Mouse (Mus musculus) heart, postnatal 36 days (tissue): Measurements from ENCODE around the gene Stoml2. TPM values are rescaled to one million over a fixed set of nuclear protein-coding genes. Genes with fewer than 3 reads are reported as not detected.

Experiments
- DNase-seq, 2 experiments: peaks; one replicate each; pipeline ENCODE4 v3.0.0; 2021 to 2022
- intact Hi-C: fragments of 180-260 bp; cut with DNase I; formaldehyde crosslinking; loops from one replicate; pipeline ENCODE4 v1.15.1; 2025
- total RNA-seq, 2 experiments: library from RNA; stranded (reverse); gene quantifications; 2 replicates each; pipeline ENCODE4 v1.2.3; 2021

Gene Stoml2
- 100 to 1,000 TPM; 108 to 115 TPM for total RNA-seq

GRCm38 (mm10) chr4:43031237-43031995 is at the start of gene Stoml2:
Gene Stoml2, minus strand, starts transcription at chr4:43031710.
- DNase-seq: peak; percentile 90
- intact Hi-C loops: no loop called here

GRCm38 (mm10) chr4:43078071-43078718 is 46.7 kb upstream of the Stoml2 start:
- DNase-seq: no peak
- intact Hi-C loops: no loop called here

GRCm38 (mm10) chr4:43074923-43075322 is 43.4 kb upstream of the Stoml2 start:
- no peak for DNase-seq
- intact Hi-C loops: no loop called here

GRCm38 (mm10) chr4:43065471-43065870 is 34.0 kb upstream of the Stoml2 start:
- intact Hi-C loops: no loop called here
- no peak for DNase-seq

- intact Hi-C loops: no loop called here
- no peak for DNase-seq
These were observed 28.8 kb upstream of the Stoml2 start for GRCm38 (mm10) chr4:43060286-43060685.

GRCm38 (mm10) chr4:43059697-43060096 is 28.2 kb upstream of the Stoml2 start:
- intact Hi-C loops: no loop called here
- DNase-seq: no peak

- intact Hi-C loops: no loop called here
- peak; percentile 88 to 89 for DNase-seq
These were observed 27.5 kb upstream of the Stoml2 start, which contains the start of gene Unc13b for GRCm38 (mm10) chr4:43058753-43059654. Gene Unc13b, plus strand, starts transcription at chr4:43058953.

- intact Hi-C loops: no loop called here
- DNase-seq: no peak
These were observed 26.9 kb upstream of the Stoml2 start for GRCm38 (mm10) chr4:43058392-43058752.

GRCm38 (mm10) chr4:43057654-43058053 is 26.1 kb upstream of the Stoml2 start:
- intact Hi-C loops: no loop called here
- DNase-seq: no peak

- peak; percentile 43 to 46 for DNase-seq
- intact Hi-C loops: no loop called here
These were observed 21.1 kb upstream of the Stoml2 start for GRCm38 (mm10) chr4:43052627-43053026.

GRCm38 (mm10) chr4:43047231-43047630 is 15.7 kb upstream of the Stoml2 start:
- DNase-seq: peak; percentile 63 to 66
- intact Hi-C loops: loop anchor here (1.0 to 2.0 kb wide), 4 partner anchors 68 to 514 kb away; no protein-coding TSS in a partner anchor

- intact Hi-C loops: loop anchor here (1.0 to 2.0 kb wide), 4 partner anchors 69 to 514 kb away; no protein-coding TSS in a partner anchor
- no peak for DNase-seq
These were observed 15.1 kb upstream of the Stoml2 start for GRCm38 (mm10) chr4:43046607-43047006.

- peak; percentile 97 to 99 for DNase-seq
- intact Hi-C loops: loop anchor here (2.0 kb wide), 2 partner anchors 199 to 515 kb away; no protein-coding TSS in a partner anchor
These were observed 14.3 kb upstream of the Stoml2 start, which contains the start of gene Fam214b for GRCm38 (mm10) chr4:43045659-43046302. Gene Fam214b, minus strand, starts transcription at chr4:43046220.

GRCm38 (mm10) chr4:43045285-43045658 is 13.8 kb upstream of the Stoml2 start:
- intact Hi-C loops: no loop called here
- no peak for DNase-seq

GRCm38 (mm10) chr4:43044673-43045072 is 13.2 kb upstream of the Stoml2 start:
- peak; percentile 44 to 52 for DNase-seq
- intact Hi-C loops: no loop called here

GRCm38 (mm10) chr4:43043644-43044357 is 12.3 kb upstream of the Stoml2 start:
- peak; percentile 57 to 62 for DNase-seq
- intact Hi-C loops: no loop called here

- intact Hi-C loops: no loop called here
These were observed 9.5 kb upstream of the Stoml2 start for GRCm38 (mm10) chr4:43040881-43041547.

GRCm38 (mm10) chr4:43040114-43040572 is 8.6 kb upstream of the Stoml2 start:
- DNase-seq: peak; percentile 91 to 93
- intact Hi-C loops: no loop called here

More at GRCm38 (mm10) chr4:43040881-43041547, 9.5 kb upstream of the Stoml2 start:
- DNase-seq: no peak

- intact Hi-C loops: no loop called here
- no peak for DNase-seq
These were observed 8.1 kb upstream of the Stoml2 start for GRCm38 (mm10) chr4:43039609-43040008.
